Mouse (Mus musculus) lung, postnatal 0 days (tissue): ENCODE measurements around the gene Gabarap.

ENCODE experiments used
- CTCF ChIP-seq: IDR thresholded peaks from 2 replicates; pipeline ENCODE4 v1.5.1; 2016; ENCODE audit warnings: antibody characterized with exemption, mild to moderate bottlenecking
- EP300 ChIP-seq: IDR thresholded peaks from 2 replicates; pipeline ENCODE4 v1.6.1; 2016; ENCODE audit warnings: antibody characterized with exemption, mild to moderate bottlenecking, control low read depth

DNA sequence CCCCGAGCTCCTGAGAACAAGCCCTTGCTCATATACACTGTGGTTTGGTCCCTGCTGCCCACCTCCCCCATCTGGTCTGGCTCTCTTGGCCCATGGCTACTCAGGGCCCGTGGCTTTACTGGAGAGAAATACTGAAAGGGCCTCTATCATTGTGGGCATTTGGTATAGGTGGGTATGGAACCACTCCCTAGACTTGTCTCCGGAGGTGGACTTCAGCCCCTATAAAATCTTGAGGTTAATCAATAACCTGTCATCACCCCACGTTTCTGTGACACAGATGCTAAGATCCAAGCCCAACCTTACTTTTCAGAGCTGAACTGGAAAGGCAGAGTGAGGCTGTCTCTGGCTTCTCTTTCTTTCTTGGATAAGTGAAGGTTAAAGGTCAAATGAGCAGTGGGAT, 22.1 kb upstream of the Gabarap start:
- TF ChIP-seq CTCF: no peak
- no peak for TF ChIP-seq EP300
